Mouse (Mus musculus) urinary bladder, adult 18-20 months (tissue): ENCODE measurements around the gene Vgll4.

Experiments used
- DNase-seq, 2 experiments: peaks; one replicate each; pipeline ENCODE4 v3.0.0; 2022; ENCODE audit warnings: low spot score in 2 of 2, mixed read lengths in 2 of 2

Gene Vgll4

GRCm38 (mm10) chr6:114918994-114919393, 50.8 kb downstream of the Vgll4 start:
- DNase-seq: no peak

- DNase-seq: no peak
These were observed 51.8 kb downstream of the Vgll4 start for GRCm38 (mm10) chr6:114917770-114918635.

DNA sequence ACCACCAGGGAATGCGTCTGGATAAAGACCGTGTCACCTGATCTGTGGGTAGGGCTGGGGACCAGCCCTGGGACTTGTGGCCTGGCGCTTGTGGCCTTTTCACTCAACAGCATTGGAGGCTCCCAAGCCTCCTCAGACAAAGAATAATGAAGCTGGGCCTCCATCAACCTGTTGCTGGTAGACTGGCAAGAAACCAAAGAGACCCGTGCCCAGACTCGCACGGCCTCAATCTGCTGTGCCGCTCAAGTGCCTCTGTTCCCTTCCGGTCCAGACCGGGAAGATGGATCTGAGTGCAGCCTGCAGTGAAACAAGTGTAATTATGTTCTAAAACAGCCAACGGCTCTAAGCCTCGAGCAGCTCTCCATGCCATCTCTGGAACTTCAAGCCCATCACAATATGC, 52.7 kb downstream of the Vgll4 start:
- no peak for DNase-seq

GRCm38 (mm10) chr6:114916715-114916992, 53.1 kb downstream of the Vgll4 start:
- no peak for DNase-seq

DNA sequence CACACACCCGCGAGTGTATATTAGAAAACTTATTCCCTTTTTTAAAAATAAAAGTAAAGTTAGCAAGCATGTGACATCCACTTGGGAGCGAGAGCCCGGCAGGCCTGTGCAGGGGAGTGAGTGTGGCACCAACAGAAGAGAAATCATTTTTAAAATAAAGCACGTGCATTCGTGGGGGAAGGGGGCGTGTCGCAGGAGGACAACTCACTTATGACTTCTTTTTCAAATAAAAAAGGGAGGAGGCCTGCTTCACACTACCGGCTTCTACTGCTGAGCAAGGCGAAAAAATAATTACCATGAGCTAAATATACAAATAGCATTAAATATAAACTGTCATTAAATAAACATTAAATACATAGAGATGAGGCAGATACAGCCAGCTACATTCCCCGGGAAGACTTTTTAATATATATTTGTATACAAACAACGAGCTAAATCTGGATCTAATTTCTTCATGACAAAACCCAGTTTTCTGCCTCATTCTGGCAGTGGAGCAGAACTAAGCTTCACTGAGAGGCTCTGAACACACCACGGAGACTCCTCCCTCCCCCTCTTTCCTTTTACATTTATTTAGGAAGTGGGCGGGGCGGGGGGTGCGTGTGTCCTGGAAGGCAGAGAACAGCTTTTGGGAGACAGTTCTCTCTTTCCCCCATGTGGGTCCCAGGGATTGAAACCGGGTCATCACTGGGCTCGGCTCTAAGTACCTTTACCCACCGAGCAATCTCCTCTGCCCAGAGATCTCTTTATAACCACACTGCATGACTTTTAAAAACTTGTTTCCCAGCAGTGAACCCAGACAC, 53.7 kb downstream of the Vgll4 start:
- DNase-seq: no peak

GRCm38 (mm10) chr6:114914041-114914716, 55.6 kb downstream of the Vgll4 start:
- no peak for DNase-seq

GRCm38 (mm10) chr6:114913142-114913541, 56.7 kb downstream of the Vgll4 start:
- DNase-seq: no peak

DNA sequence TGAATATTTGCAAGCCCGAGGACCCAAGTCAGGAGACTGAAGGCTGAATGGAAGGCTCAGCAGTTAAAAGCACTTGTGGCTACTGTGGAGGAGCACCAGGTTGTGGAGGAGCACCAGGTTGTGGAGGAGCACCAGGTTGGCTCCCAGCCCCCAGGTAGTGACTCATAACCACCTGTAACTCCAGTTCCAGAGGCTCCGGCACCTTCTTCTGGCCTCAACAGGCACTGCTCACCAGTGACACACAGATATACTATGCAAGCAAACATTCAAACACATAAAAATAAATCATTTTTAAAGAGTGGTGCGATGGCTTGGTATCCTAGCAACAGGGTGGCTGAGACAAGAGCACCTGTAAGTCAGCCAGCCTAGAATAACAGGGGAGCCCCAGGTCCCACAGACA, 58.3 kb downstream of the Vgll4 start:
- DNase-seq: no peak

DNA sequence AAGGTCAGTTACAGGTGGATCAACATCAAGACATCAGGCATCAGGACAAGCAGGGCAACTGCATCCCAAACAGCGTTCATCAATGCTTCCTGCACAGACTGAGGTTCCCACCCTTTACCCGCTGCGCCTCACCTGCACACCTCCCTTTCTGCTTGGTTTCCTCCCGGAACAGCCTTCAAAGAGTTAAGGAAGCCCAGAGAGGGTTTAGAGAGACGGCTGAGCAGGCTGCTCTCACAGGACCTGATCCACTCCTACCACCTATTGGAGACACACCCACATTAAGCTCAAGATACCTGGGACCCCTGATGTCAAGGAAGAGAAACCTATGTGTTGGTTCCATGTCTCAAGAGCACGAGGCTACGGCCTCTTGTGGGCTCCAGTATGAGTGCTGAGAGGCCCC, 60.0 kb downstream of the Vgll4 start:
- no peak for DNase-seq

DNA sequence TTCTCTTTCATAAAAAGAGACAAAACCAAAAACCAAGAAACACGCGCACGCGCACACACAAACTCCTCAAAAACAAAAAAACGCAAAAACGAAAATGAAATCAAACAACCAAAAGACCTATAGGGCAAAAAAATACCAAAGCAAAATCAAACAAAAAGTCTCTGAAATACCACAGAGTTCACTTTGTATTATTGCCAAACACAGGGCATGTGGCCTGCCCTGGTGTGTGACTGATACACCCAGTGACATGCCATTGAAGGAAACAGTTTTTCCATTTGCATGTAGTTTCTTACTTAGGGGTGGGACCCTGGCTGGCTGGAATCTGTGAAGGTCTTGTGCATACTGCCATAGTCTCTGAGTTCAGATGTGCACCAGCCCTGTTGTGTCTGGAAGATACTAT, 62.3 kb downstream of the Vgll4 start:
- DNase-seq: no peak

DNA sequence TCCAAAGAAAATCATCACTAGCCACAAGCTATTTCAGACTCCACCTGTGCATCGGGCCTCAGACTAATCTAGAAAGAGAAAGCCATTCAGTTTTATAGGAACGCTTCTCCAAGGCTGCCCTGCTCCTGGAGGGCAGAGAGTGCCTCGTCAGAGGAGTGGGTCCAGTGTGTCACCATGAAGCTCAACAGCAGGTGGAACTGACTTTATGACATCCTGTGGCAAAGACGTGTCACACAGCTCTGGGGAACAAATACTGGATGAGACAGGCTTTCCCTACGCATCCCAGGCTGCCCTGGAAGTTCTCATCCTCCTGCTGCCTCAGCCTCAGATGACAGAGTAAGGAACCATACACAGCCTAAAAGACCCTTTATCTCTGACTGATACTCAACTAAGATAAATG, 63.6 kb downstream of the Vgll4 start:
- DNase-seq: no peak

GRCm38 (mm10) chr6:114905253-114906028, 64.4 kb downstream of the Vgll4 start:
- DNase-seq: no peak

GRCm38 (mm10) chr6:114904818-114905217, 65.0 kb downstream of the Vgll4 start:
- DNase-seq: no peak

GRCm38 (mm10) chr6:114904233-114904632, 65.6 kb downstream of the Vgll4 start:
- no peak for DNase-seq

GRCm38 (mm10) chr6:114901921-114902320, 67.9 kb downstream of the Vgll4 start:
- no peak for DNase-seq

- peak in 1 of 2 experiments; percentile 55 for DNase-seq
These were observed 68.4 kb downstream of the Vgll4 start for GRCm38 (mm10) chr6:114901321-114901824.

GRCm38 (mm10) chr6:114900194-114900593, 69.6 kb downstream of the Vgll4 start:
- DNase-seq: no peak

- DNase-seq: no peak
These were observed 70.1 kb downstream of the Vgll4 start for GRCm38 (mm10) chr6:114899652-114900051.

GRCm38 (mm10) chr6:114898949-114899348, 70.8 kb downstream of the Vgll4 start:
- DNase-seq: no peak

GRCm38 (mm10) chr6:114896281-114896680, 73.5 kb downstream of the Vgll4 start:
- DNase-seq: no peak

DNA sequence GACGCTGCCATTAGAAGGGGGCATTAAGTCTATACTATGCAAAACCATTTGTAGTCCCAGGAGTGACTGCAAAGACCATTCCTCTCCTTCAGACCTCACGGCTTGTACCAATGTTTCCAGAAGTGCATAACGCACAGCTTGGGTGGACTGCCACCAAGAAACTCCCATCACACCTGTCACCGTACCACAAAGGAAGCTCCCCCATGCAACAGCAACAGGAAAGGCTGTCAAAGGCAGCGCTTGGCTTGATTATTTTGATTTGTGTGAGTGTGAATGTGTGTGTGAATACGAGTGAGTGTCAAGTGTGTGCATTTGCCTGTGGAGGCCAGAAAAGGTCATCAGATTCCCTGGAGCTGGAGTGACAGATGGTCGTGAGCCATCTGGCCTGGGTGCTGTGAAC, 74.6 kb downstream of the Vgll4 start:
- DNase-seq: no peak
